Mouse (Mus musculus) T-helper 2 cell (primary cell): Measurements from ENCODE around the gene Bex1.

Source experiments
- in situ Hi-C: fragments of 300-600 bp; cut with MboI, MseI; formaldehyde crosslinking; loops from one replicate; pipeline ENCODE4 v1.15.1; 2025; ENCODE audit warnings: high pct_unique_total_duplicates

Gene Bex1

DNA sequence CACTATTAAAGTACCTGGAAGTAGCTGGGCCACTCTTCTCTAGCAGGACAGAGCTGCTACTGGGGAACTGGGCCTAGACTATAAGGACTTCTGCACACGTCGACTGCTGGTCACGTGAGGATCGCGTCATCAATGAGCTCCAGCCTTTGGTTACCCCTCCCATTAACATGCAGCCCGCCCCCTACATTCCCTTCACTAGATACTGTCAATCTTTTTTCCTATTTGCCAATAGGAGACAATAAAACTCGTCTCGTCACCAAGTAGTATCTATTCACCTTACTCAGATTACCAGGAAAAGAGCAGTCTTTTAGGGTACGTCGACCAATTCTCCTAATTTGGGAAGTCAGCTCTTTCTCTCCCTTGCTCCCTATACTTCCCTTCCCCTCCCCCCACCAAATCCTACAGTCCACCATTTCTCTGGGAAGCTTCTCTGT, 43.2 kb downstream of the Bex1 start, which contains the start of gene Tceal8:
Gene Tceal8 (minus strand): TSS at position 225 of the 434 bp plus-strand sequence.
- in situ Hi-C loops = no loop called here

- in situ Hi-C loops = no loop called here
Measured at GRCm38 (mm10) chrX:136171189-136172117, 43.9 kb downstream of the Bex1 start.

DNA sequence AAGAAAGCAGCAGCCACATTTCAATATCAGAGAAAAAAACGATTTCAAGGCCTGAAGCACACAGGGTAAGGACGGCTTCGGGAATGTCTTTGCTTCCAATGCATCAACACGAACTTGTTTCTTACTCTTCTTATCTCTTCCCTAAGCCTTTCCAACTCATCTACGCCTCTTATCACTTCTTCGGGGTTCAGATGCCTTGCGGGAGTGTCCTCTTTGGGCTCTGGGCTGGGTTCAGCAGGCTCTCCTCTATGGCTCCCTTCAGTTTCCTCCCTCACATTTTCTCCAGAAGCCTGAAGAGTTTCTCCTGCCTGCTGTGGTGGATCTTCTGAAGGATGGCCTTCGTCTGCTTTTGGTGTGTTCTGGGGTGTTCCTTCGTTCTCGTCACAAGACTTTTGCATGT, 44.7 kb downstream of the Bex1 start:
- in situ Hi-C loops = no loop called here
